Mouse (Mus musculus) stomach, postnatal 0 days (tissue): Measurements from ENCODE around the gene Rinl. TPM values are rescaled to one million over a fixed set of nuclear protein-coding genes. Genes with fewer than 3 reads are reported as not detected.
A peak's percentile ranks its signal among the peaks of the same experiment; 100 is the strongest.

Source experiments
- ATAC-seq: fragments of 200-750 bp; cut with Nextera tagmentation; 2 replicates; pipeline ENCODE4 v1.8.0; 2017; ENCODE audit not compliant: low FRiP score, low TSS enrichment
- DNase-seq: peaks from one replicate; pipeline ENCODE4 v3.0.0-alpha.2; 2016; ENCODE audit warnings: low spot score
- H3K27ac ChIP-seq: fragments of 300-500 bp; sonication (generic); replicated peaks from 2 replicates; pipeline ENCODE4 v1.5.1; 2014; ENCODE audit warnings: mild to moderate bottlenecking, control low read depth
- H3K27me3 ChIP-seq: fragments of 300-500 bp; sonication (generic); 2 replicates; pipeline ENCODE4 v1.6.1; 2014; ENCODE audit warnings: low read length; ENCODE audit not compliant: control insufficient read depth, insufficient read depth
- H3K36me3 ChIP-seq: fragments of 300-500 bp; sonication (generic); 2 replicates; pipeline ENCODE4 v1.6.1; 2014; ENCODE audit warnings: low read length, mixed read lengths; ENCODE audit not compliant: control insufficient read depth, insufficient read depth
- H3K4me1 ChIP-seq: fragments of 300-500 bp; sonication (generic); replicated peaks from 2 replicates; pipeline ENCODE4 v1.6.1; 2014; ENCODE audit warnings: antibody characterized with exemption; ENCODE audit not compliant: control insufficient read depth, insufficient read depth
- H3K4me2 ChIP-seq: fragments of 300-500 bp; sonication (generic); replicated peaks from 2 replicates; pipeline ENCODE4 v1.6.1; 2014; ENCODE audit warnings: low read depth, mild to moderate bottlenecking, control low read depth, moderate library complexity
- H3K4me3 ChIP-seq: fragments of 300-500 bp; sonication (generic); 2 replicates; pipeline ENCODE4 v1.5.1; 2014; ENCODE audit warnings: low read depth, low read length, control low read depth
- H3K9ac ChIP-seq: fragments of 300-500 bp; sonication (generic); 2 replicates; pipeline ENCODE4 v1.6.1; 2014; ENCODE audit warnings: mild to moderate bottlenecking, low read length, control low read depth, mixed read lengths
- H3K9me3 ChIP-seq: fragments of 300-500 bp; sonication (generic); 2 replicates; pipeline ENCODE4 v1.6.1; 2016; ENCODE audit warnings: low read length; ENCODE audit not compliant: control insufficient read depth
- CTCF ChIP-seq: IDR thresholded peaks from 2 replicates; pipeline ENCODE4 v1.5.1; 2016; ENCODE audit warnings: antibody characterized with exemption, low read depth, mild to moderate bottlenecking, moderate library complexity
- EP300 ChIP-seq: optimal IDR thresholded peaks from 2 replicates; pipeline ENCODE3; 2016; ENCODE audit warnings: antibody characterized with exemption
- WGBS: fragments of 180-500 bp; shearing (Covaris S2); extraction: QIAGEN DNeasy Blood & Tissue Kit; methylation state at CpG from one replicate; pipeline ENCODE4 v1.1.7; 2014; 5-methylcytosine and 5-hydroxymethylcytosine counted together
- polyA plus RNA-seq: library from polyadenylated mRNA; unstranded; fragments of >200 nt; fragmentation: Nextera tagmentation; extraction: Ambion mirVana; gene quantifications from 2 replicates; pipeline ENCODE4 v1.2.1, GENCODE M21; 2015

Gene Rinl
- polyA plus RNA-seq, 1 experiment from 2014 or later: 2.6 TPM

- ATAC-seq: no peak
- TF ChIP-seq CTCF: no peak
- TF ChIP-seq EP300: no peak
Measured at GRCm38 (mm10) chr7:28785161-28785560, 3.6 kb upstream of the Rinl start.

GRCm38 (mm10) chr7:28787884-28788283, 885 bp upstream of the Rinl start:
- TF ChIP-seq CTCF (no peak), EP300 (no peak)
- no peak overlapping the region for H3K4me2 ChIP-seq
- ATAC-seq: no peak

More at GRCm38 (mm10) chr7:28785161-28785560, 3.6 kb upstream of the Rinl start:
- H3K36me3 ChIP-seq: peaks cover 9% of the 10 kb centered on the region; the same call in 1 of the 2 replicates
- H3K9me3 ChIP-seq: no peaks in the 10 kb centered on the region
- no peak overlapping the region for H3K27ac ChIP-seq
- H3K4me1 ChIP-seq: peaks cover 3% of the 10 kb centered on the region; the same call in 1 of the 2 replicates
- no peak overlapping the region for H3K9ac ChIP-seq
- no peaks in the 10 kb centered on the region for H3K27me3 ChIP-seq
- no peak overlapping the region for H3K4me2 ChIP-seq
- DNase-seq: no peak
- H3K4me3 ChIP-seq: no peak overlapping the region
- WGBS: 74% methylated on average over 4 of the region's 5 CpGs

GRCm38 (mm10) chr7:28789235-28789634, 466 bp downstream of the Rinl start:
- 39% methylated on average over 3 of the region's 3 CpGs for WGBS
- TF ChIP-seq EP300: no peak
- TF ChIP-seq CTCF: no peak
- Histone ChIP-seq H3K9me3 (no peaks in the 10 kb centered on the region), H3K4me2 (no peak overlapping the region), H3K36me3 (peaks cover 3% of the 10 kb centered on the region; the same call in 1 of the 2 replicates), H3K27ac (0 out of 2 replicates have a peak overlapping the region, but pooled peaks have one; percentile 24), H3K9ac (0 out of 2 replicates have a peak overlapping the region, but pooled peaks have one; percentile 27), H3K4me1 (no peaks in the 10 kb centered on the region; the same call in 1 of the 2 replicates), H3K4me3 (no peak overlapping the region), H3K27me3 (no peaks in the 10 kb centered on the region)
- DNase-seq: no peak
- no peak for ATAC-seq

More at GRCm38 (mm10) chr7:28787884-28788283, 885 bp upstream of the Rinl start:
- Histone ChIP-seq H3K36me3 (peaks cover 6% of the 10 kb centered on the region; the same call in 1 of the 2 replicates), H3K27me3 (no peaks in the 10 kb centered on the region), H3K4me3 (no peak overlapping the region), H3K9me3 (no peaks in the 10 kb centered on the region), H3K27ac (no peak overlapping the region), H3K9ac (no peak overlapping the region), H3K4me1 (no peaks in the 10 kb centered on the region; the same call in 1 of the 2 replicates)
- no peak for DNase-seq
- 95% methylated on average over 9 of the region's 9 CpGs for WGBS

- H3K27me3 ChIP-seq: no peaks in the 10 kb centered on the region
- WGBS: 57% methylated on average over 8 of the region's 8 CpGs
- TF ChIP-seq EP300 (no peak), CTCF (peak; percentile 68)
- DNase-seq: no peak
- no peak overlapping the region for H3K4me2 ChIP-seq
- peaks cover 3% of the 10 kb centered on the region; the same call in 1 of the 2 replicates for H3K36me3 ChIP-seq
- no peak overlapping the region for H3K9ac ChIP-seq
- H3K4me1 ChIP-seq: no peaks in the 10 kb centered on the region; the same call in 1 of the 2 replicates
- H3K27ac ChIP-seq: no peak overlapping the region
- ATAC-seq: peak; percentile 13; the same call in 1 of the 2 replicates
- H3K4me3 ChIP-seq: no peak overlapping the region
- H3K9me3 ChIP-seq: no peaks in the 10 kb centered on the region
Measured at GRCm38 (mm10) chr7:28790066-28790806, 1.5 kb downstream of the Rinl start.

GRCm38 (mm10) chr7:28791706-28792105, 2.9 kb downstream of the Rinl start:
- H3K4me1 ChIP-seq: no peaks in the 10 kb centered on the region; the same call in 1 of the 2 replicates
- TF ChIP-seq EP300 (no peak), CTCF (no peak)
- no peak for ATAC-seq

More at GRCm38 (mm10) chr7:28791706-28792105, 2.9 kb downstream of the Rinl start:
- H3K27ac ChIP-seq: no peak overlapping the region
- H3K27me3 ChIP-seq: no peaks in the 10 kb centered on the region
- H3K36me3 ChIP-seq: no peaks in the 10 kb centered on the region; the same call in 1 of the 2 replicates
- H3K9ac ChIP-seq: no peak overlapping the region
- no peaks in the 10 kb centered on the region for H3K9me3 ChIP-seq
- H3K4me3 ChIP-seq: no peak overlapping the region
- no peak for DNase-seq
- no peak overlapping the region for H3K4me2 ChIP-seq
